Mouse (Mus musculus): ENCODE measurements around the gene Srsf2. TPM values are rescaled to one million over a fixed set of nuclear protein-coding genes. Genes with fewer than 3 reads are reported as not detected.

The Srsf2 gene
- total and polyA plus RNA-seq, 2 experiments from 2014 or later, result 253 to 454 TPM

DNA sequence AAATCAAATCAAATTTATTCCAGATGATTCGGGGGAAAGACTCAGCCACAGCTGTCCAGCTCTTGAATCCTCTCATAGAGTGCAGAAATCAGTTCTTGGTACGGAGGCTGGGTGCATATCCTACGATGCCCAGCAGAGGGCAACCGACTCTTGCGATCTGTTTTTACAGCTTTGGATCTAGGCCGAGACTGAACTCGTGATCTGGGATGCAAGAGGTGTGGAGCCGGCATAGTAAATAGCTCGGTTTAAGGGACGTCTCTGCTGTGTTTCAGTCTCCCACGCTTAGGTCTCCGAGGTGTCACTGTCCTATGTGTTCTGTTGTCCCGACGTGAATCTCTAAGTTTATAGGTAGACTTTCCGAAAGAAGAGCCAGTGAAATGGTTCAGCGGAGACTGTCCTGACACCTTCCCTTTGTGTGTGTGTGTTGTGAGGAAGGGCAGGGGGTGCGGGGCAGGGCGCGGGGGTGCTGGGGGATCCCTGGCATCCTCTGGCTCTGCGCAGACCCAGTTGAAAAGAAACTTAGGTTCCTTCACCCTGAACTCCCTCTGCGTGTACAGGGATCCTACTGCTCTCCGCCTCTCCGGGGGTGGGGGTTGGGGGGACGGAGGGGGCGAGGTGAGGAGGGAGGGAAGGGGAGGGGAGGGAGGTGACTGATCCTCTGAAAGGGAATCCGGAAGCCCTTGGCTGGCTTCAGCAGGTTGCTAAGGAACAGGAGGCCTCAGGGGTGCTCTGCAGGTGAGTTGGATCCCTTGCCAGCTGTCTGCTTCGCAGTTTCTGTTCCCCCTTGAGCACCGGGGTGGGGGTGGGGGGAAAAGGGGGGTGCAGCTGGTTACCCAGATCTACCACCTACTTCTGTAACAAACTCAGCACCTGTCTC lies 32.6 kb upstream of the Srsf2 start:
- H3K27me3 ChIP-seq (ENCODE audit: insufficient read depth, low read length), result no peaks in the 10 kb centered on the region
- DNase-seq (ENCODE audit: low spot score) (peak; percentile 96), ATAC-seq (peak; percentile 65)
- 0 out of 2 replicates have a peak, but pooled peaks cover 4% of the 10 kb centered on the region for H3K4me1 ChIP-seq (ENCODE audit: insufficient read depth, low read length)
- TF ChIP-seq CTCF (IDR thresholded peaks at IDR 0.05; ENCODE audit: low read depth), result peak; percentile 96
- WGBS, result 6% methylated on average over 27 of the region's 28 CpGs
- peak overlapping the region; percentile 27 for H3K4me3 ChIP-seq (ENCODE audit: low read length)
- H3K36me3 ChIP-seq (ENCODE audit: insufficient read depth, low read length), result no peaks in the 10 kb centered on the region
- peak overlapping the region; percentile 60 for H3K4me2 ChIP-seq (ENCODE audit: low read depth, low read length)
- H3K27ac ChIP-seq, result no peak overlapping the region
- H3K9ac ChIP-seq (replicated peaks; ENCODE audit: low read length), result no peak overlapping the region; the same call in 1 of the 2 replicates
- H3K9me3 ChIP-seq (ENCODE audit: low read length), result no peaks in the 10 kb centered on the region

DNA sequence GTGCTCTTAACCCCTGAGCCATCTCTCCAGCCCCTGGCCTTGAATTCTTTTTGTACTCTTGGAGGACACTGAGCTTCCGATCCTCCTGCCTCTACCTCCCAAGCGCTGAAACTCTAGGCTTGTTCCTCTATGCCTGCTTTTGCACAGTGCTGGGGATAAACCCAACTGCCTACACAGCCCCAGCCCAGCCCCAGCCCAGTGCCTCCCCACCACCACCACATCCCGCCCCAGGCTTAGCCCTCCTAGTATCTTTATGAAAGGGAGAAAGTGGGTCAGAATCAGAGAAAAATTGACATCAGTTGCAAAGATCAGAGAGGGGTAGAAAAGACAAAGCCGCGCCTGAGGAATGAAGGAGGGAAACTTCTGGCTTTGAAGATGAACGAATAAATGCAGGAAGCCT lies 31.2 kb upstream of the Srsf2 start:
- no peak overlapping the region for H3K9ac ChIP-seq (replicated peaks; ENCODE audit: low read length)
- no peak overlapping the region for H3K27ac ChIP-seq
- H3K4me1 ChIP-seq (ENCODE audit: insufficient read depth, low read length), result 0 out of 2 replicates have a peak, but pooled peaks cover 4% of the 10 kb centered on the region
- no peaks in the 10 kb centered on the region for H3K27me3 ChIP-seq (ENCODE audit: insufficient read depth, low read length)
- H3K36me3 ChIP-seq (ENCODE audit: insufficient read depth, low read length), result no peaks in the 10 kb centered on the region
- DNase-seq (ENCODE audit: low spot score) (no peak), ATAC-seq (no peak)
- WGBS, result 86% methylated on average over 6 of the region's 6 CpGs
- TF ChIP-seq CTCF (IDR thresholded peaks at IDR 0.05; ENCODE audit: low read depth), result no peak
- no peak overlapping the region for H3K4me2 ChIP-seq (ENCODE audit: low read depth, low read length)
- H3K9me3 ChIP-seq (ENCODE audit: low read length), result no peaks in the 10 kb centered on the region
- H3K4me3 ChIP-seq (ENCODE audit: low read length), result no peak overlapping the region

DNA sequence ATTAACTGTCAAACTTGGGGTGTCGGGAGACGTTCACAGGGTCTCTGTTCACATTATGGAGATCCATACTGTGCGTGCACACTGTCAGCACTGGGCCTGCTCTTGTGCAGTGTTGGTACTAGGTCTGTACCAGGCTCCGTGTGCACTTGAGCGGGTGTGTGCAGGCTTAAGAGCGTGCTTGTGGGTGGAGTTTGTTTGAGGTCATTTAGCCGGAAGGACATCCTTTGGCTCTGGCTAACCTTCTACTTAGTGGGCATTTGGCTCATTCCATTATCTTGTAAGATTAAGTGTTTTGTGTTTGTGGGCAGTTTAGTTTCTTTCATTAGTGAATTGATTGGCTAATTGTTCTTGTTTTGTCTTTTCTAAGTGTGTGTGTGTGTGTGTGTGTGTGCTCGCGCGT lies 29.6 kb upstream of the Srsf2 start:
- Histone ChIP-seq H3K9ac (replicated peaks; ENCODE audit: low read length) (no peak overlapping the region), H3K27me3 (ENCODE audit: insufficient read depth, low read length) (no peaks in the 10 kb centered on the region), H3K4me1 (ENCODE audit: insufficient read depth, low read length) (0 out of 2 replicates have a peak, but pooled peaks cover 4% of the 10 kb centered on the region), H3K4me2 (ENCODE audit: low read depth, low read length) (no peak overlapping the region), H3K9me3 (ENCODE audit: low read length) (no peaks in the 10 kb centered on the region), H3K4me3 (ENCODE audit: low read length) (no peak overlapping the region), H3K36me3 (ENCODE audit: insufficient read depth, low read length) (no peaks in the 10 kb centered on the region), H3K27ac (no peak overlapping the region)
- no peak for ATAC-seq
- TF ChIP-seq CTCF (IDR thresholded peaks at IDR 0.05; ENCODE audit: low read depth), result no peak
- no peak for DNase-seq (ENCODE audit: low spot score)
- WGBS, result 75% methylated on average over 10 of the region's 10 CpGs

DNA sequence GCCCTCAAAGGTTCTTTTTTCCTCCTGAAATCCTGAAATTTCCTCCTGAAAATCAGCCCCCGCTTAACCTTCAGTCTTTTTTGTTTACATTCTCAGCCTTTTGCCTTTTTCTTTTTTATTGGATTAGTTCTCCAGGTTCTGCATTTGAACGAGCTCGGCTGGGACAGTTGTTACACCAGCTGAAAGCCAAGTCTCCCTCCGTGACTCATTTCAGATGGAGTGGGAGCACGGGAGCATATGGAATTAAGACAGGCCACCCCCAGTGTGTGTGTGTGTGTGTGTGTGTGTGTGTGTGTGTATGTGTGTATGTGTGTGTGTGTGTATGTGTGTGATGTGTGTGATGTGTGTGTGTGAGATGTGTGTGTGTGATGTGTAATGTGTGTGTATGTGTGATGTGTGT lies 28.5 kb upstream of the Srsf2 start:
- no peaks in the 10 kb centered on the region for H3K36me3 ChIP-seq (ENCODE audit: insufficient read depth, low read length)
- H3K4me1 ChIP-seq (ENCODE audit: insufficient read depth, low read length), result 0 out of 2 replicates have a peak, but pooled peaks cover 4% of the 10 kb centered on the region
- H3K9ac ChIP-seq (replicated peaks; ENCODE audit: low read length), result no peak overlapping the region
- H3K9me3 ChIP-seq (ENCODE audit: low read length), result no peaks in the 10 kb centered on the region
- DNase-seq (ENCODE audit: low spot score) (no peak), ATAC-seq (no peak)
- 58% methylated on average over 5 of the region's 5 CpGs for WGBS
- H3K4me2 ChIP-seq (ENCODE audit: low read depth, low read length), result no peak overlapping the region
- no peak for TF ChIP-seq CTCF (IDR thresholded peaks at IDR 0.05; ENCODE audit: low read depth)
- H3K4me3 ChIP-seq (ENCODE audit: low read length), result no peak overlapping the region
- no peaks in the 10 kb centered on the region for H3K27me3 ChIP-seq (ENCODE audit: insufficient read depth, low read length)
- H3K27ac ChIP-seq, result no peak overlapping the region

DNA sequence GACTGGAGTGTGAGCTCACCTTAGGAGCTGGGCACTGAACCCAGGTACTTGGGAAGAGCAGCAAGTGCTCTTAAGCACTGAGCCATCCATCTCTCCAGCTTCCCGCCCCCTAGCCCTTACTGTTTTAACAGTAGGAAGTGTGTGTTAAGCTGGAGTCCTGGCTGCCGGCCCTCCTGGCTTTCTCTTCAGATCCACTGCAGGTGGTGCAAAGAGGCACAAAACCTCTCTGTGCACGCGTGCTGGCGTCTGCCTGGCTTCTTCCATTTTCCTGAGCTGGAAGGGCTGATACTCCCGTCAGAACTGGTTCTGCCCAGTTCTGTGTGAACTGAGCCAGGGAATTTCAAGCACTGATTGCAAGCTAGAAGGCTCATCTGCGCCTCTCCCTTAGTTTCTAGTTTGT lies 27.9 kb upstream of the Srsf2 start:
- no peak overlapping the region; the same call in 1 of the 2 replicates for H3K27ac ChIP-seq
- no peaks in the 10 kb centered on the region for H3K9me3 ChIP-seq (ENCODE audit: low read length)
- 0 out of 2 replicates have a peak, but pooled peaks cover 2% of the 10 kb centered on the region for H3K4me1 ChIP-seq (ENCODE audit: insufficient read depth, low read length)
- DNase-seq (ENCODE audit: low spot score) (peak; percentile 20), ATAC-seq (no peak)
- no peaks in the 10 kb centered on the region for H3K36me3 ChIP-seq (ENCODE audit: insufficient read depth, low read length)
- no peak overlapping the region for H3K9ac ChIP-seq (replicated peaks; ENCODE audit: low read length)
- no peak for TF ChIP-seq CTCF (IDR thresholded peaks at IDR 0.05; ENCODE audit: low read depth)
- H3K4me2 ChIP-seq (ENCODE audit: low read depth, low read length), result no peak overlapping the region
- 38% methylated on average over 7 of the region's 7 CpGs for WGBS
- no peaks in the 10 kb centered on the region for H3K27me3 ChIP-seq (ENCODE audit: insufficient read depth, low read length)
- H3K4me3 ChIP-seq (ENCODE audit: low read length), result no peak overlapping the region

DNA sequence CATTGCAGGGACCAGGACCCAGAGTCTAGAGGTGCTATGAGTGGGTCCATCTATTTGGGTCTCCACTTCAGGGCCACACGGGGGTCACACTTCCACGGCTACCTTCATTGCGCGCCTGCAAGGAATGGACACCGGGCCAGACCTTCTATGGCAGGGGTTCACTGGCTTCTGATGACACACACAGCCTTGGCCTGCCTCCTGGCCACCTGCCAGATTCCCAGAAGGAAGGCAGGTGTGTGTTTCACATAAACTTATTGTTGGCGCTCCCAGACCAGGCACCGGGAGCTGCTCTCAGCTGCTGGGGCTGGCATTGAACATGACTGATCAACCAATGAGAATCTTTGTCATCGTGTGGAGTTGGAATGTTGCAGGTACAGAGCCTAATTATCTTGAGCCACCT lies 25.6 kb upstream of the Srsf2 start:
- no peaks in the 10 kb centered on the region for H3K27me3 ChIP-seq (ENCODE audit: insufficient read depth, low read length)
- no peak for TF ChIP-seq CTCF (IDR thresholded peaks at IDR 0.05; ENCODE audit: low read depth)
- 86% methylated on average over 8 of the region's 8 CpGs for WGBS
- H3K4me2 ChIP-seq (ENCODE audit: low read depth, low read length), result no peak overlapping the region
- DNase-seq (ENCODE audit: low spot score) (no peak), ATAC-seq (no peak)
- no peak overlapping the region for H3K9ac ChIP-seq (replicated peaks; ENCODE audit: low read length)
- no peaks in the 10 kb centered on the region for H3K4me1 ChIP-seq (ENCODE audit: insufficient read depth, low read length)
- peaks cover 14% of the 10 kb centered on the region; the same call in 1 of the 2 replicates for H3K36me3 ChIP-seq (ENCODE audit: insufficient read depth, low read length)
- no peaks in the 10 kb centered on the region for H3K9me3 ChIP-seq (ENCODE audit: low read length)
- no peak overlapping the region for H3K27ac ChIP-seq
- H3K4me3 ChIP-seq (ENCODE audit: low read length), result no peak overlapping the region

DNA sequence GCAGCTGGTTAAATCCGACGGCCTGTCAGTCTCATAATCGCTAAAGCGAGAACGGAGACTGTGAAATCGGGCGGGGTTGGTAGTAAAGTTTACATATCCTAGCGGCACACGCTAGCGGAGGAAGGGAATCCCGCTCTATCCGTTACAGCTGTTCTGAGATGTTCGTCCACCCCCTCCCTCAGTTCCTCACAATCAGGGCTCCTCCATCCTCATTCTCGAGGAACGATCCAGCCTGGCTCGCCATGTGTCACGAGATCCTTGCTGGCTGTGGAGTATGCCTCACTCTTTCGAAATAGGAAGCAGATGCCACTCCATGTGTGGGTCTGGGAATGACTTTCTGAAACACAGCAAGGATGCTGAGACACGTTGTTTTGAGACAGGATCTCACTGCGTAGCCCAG lies 21.1 kb upstream of the Srsf2 start:
- H3K4me3 ChIP-seq (ENCODE audit: low read length), result no peak overlapping the region
- DNase-seq (ENCODE audit: low spot score) (no peak), ATAC-seq (no peak)
- no peak overlapping the region for H3K9ac ChIP-seq (replicated peaks; ENCODE audit: low read length)
- H3K4me1 ChIP-seq (ENCODE audit: insufficient read depth, low read length), result no peaks in the 10 kb centered on the region
- H3K27me3 ChIP-seq (ENCODE audit: insufficient read depth, low read length), result no peaks in the 10 kb centered on the region
- no peak for TF ChIP-seq CTCF (IDR thresholded peaks at IDR 0.05; ENCODE audit: low read depth)
- no peak overlapping the region for H3K27ac ChIP-seq
- WGBS, result 83% methylated on average over 20 of the region's 20 CpGs
- no peak overlapping the region for H3K4me2 ChIP-seq (ENCODE audit: low read depth, low read length)
- H3K36me3 ChIP-seq (ENCODE audit: insufficient read depth, low read length), result peaks cover 33% of the 10 kb centered on the region
- no peaks in the 10 kb centered on the region for H3K9me3 ChIP-seq (ENCODE audit: low read length)
